Mouse (Mus musculus): ENCODE data around the gene Slc4a7. TPM values are rescaled to one million over a fixed set of nuclear protein-coding genes. Genes with fewer than 3 reads are reported as not detected.
A peak's percentile ranks its signal among the peaks of the same experiment; 100 is the strongest.

Gene Slc4a7
- polyA plus RNA-seq (2012; rRNA removed): 12.1 and 15.5 TPM in 2 replicates

GRCm38 (mm10) chr14:14701710-14702329, at the start of gene Slc4a7:
TSS of gene Slc4a7 (plus strand) at chr14:14702279.
- DNase-seq (ENCODE audit: low spot score): no peak

GRCm38 (mm10) chr14:14670597-14670996, 31.5 kb upstream of the Slc4a7 start:
- no peak for DNase-seq (ENCODE audit: low spot score)

GRCm38 (mm10) chr14:14681611-14682010, 20.5 kb upstream of the Slc4a7 start:
- no peak for DNase-seq (ENCODE audit: low spot score)

GRCm38 (mm10) chr14:14684771-14685170, 17.3 kb upstream of the Slc4a7 start:
- no peak for DNase-seq (ENCODE audit: low spot score)

- DNase-seq (ENCODE audit: low spot score): no peak
Measured at GRCm38 (mm10) chr14:14686101-14686551, 16.0 kb upstream of the Slc4a7 start.

- DNase-seq (ENCODE audit: low spot score): no peak
Measured at GRCm38 (mm10) chr14:14687258-14687890, 14.7 kb upstream of the Slc4a7 start.

- DNase-seq (ENCODE audit: low spot score): peak; percentile 88
Measured at GRCm38 (mm10) chr14:14702399-14703345, 593 bp downstream of the Slc4a7 start.

GRCm38 (mm10) chr14:14703346-14703871, 1.3 kb downstream of the Slc4a7 start:
- peak; percentile 60 for DNase-seq (ENCODE audit: low spot score)

- DNase-seq (ENCODE audit: low spot score): no peak
Measured at GRCm38 (mm10) chr14:14704651-14705050, 2.6 kb downstream of the Slc4a7 start.

- DNase-seq (ENCODE audit: low spot score): no peak
Measured at GRCm38 (mm10) chr14:14705126-14705525, 3.0 kb downstream of the Slc4a7 start.

- no peak for DNase-seq (ENCODE audit: low spot score)
Measured at GRCm38 (mm10) chr14:14706381-14706780, 4.3 kb downstream of the Slc4a7 start.

GRCm38 (mm10) chr14:14707061-14707460, 5.0 kb downstream of the Slc4a7 start:
- no peak for DNase-seq (ENCODE audit: low spot score)

GRCm38 (mm10) chr14:14709021-14709420, 6.9 kb downstream of the Slc4a7 start:
- no peak for DNase-seq (ENCODE audit: low spot score)

GRCm38 (mm10) chr14:14714130-14714529, 12.1 kb downstream of the Slc4a7 start:
- DNase-seq (ENCODE audit: low spot score): no peak

GRCm38 (mm10) chr14:14715794-14716193, 13.7 kb downstream of the Slc4a7 start:
- DNase-seq (ENCODE audit: low spot score): no peak

- DNase-seq (ENCODE audit: low spot score): no peak
Measured at GRCm38 (mm10) chr14:14716843-14717242, 14.8 kb downstream of the Slc4a7 start.

- DNase-seq (ENCODE audit: low spot score): no peak
Measured at GRCm38 (mm10) chr14:14718556-14718955, 16.5 kb downstream of the Slc4a7 start.

GRCm38 (mm10) chr14:14781169-14781568, 79.1 kb downstream of the Slc4a7 start:
- no peak for DNase-seq (ENCODE audit: low spot score)

GRCm38 (mm10) chr14:14784223-14784622, 82.1 kb downstream of the Slc4a7 start:
- DNase-seq (ENCODE audit: low spot score): no peak

- no peak for DNase-seq (ENCODE audit: low spot score)
Measured at GRCm38 (mm10) chr14:14786979-14787378, 84.9 kb downstream of the Slc4a7 start.

- no peak for DNase-seq (ENCODE audit: low spot score)
Measured at GRCm38 (mm10) chr14:14789840-14790470, 87.9 kb downstream of the Slc4a7 start.

- DNase-seq (ENCODE audit: low spot score): no peak
Measured at GRCm38 (mm10) chr14:14799861-14800260, 97.8 kb downstream of the Slc4a7 start.
